Mouse (Mus musculus) brain, embryonic 14.5 days (tissue): ENCODE results near the gene Papss1. TPM values are rescaled to one million over a fixed set of nuclear protein-coding genes. Genes with fewer than 3 reads are reported as not detected.
"Not testable (repeated sequence)": the region's sequence is repeated elsewhere in the genome, so short reads cannot be mapped to it uniquely, and the experiment has no call there.

Experiments
- DNase-seq: peaks from one replicate; pipeline ENCODE4 v3.0.0-alpha.2; 2011; ENCODE audit warnings: low read depth
- CTCF ChIP-seq: fragments of 200-500 bp; IDR thresholded peaks from 2 replicates; pipeline ENCODE4 v1.5.1; 2012; ENCODE audit warnings: inconsistent platforms, mild to moderate bottlenecking, moderate library complexity, borderline replicate concordance; ENCODE audit not compliant: insufficient read depth, insufficient read length; ENCODE audit errors: extremely low read depth
- POLR2A ChIP-seq: fragments of 200-500 bp; IDR thresholded peaks from 2 replicates; pipeline ENCODE4 v1.6.1; 2012; ENCODE audit warnings: mild to moderate bottlenecking, inconsistent platforms, borderline replicate concordance; ENCODE audit not compliant: poor library complexity, insufficient read depth, insufficient read length, severe bottlenecking; ENCODE audit errors: extremely low read depth
- polyA plus RNA-seq: library from polyadenylated mRNA; depleted of rRNA; stranded (reverse); fragments of >200 nt; gene quantifications from 2 replicates; pipeline ENCODE4 v1.2.3, GENCODE M21; 2012; rRNA removed

Gene Papss1
- 95.7 and 98.5 TPM in 2 replicates for polyA plus RNA-seq

- no peak for TF ChIP-seq CTCF
- peak; percentile 83; the same call in 1 of the 2 replicates for TF ChIP-seq POLR2A
- DNase-seq: peak; percentile 100
Measured at GRCm38 (mm10) chr3:131564430-131565256, at the start of gene Papss1. Gene Papss1, plus strand, starts transcription at chr3:131564768.

GRCm38 (mm10) chr3:131516332-131516999 is 48.1 kb upstream of the Papss1 start:
- TF ChIP-seq POLR2A (no peak), CTCF (no peak)
- DNase-seq: no peak

- DNase-seq: peak; percentile 15
- TF ChIP-seq POLR2A (no peak), CTCF (no peak)
Measured at GRCm38 (mm10) chr3:131517756-131518155, 46.8 kb upstream of the Papss1 start.

- DNase-seq: no peak
- TF ChIP-seq CTCF (no peak), POLR2A (no peak)
Measured at GRCm38 (mm10) chr3:131521206-131521605, 43.4 kb upstream of the Papss1 start.

- DNase-seq: no peak
- no peak for TF ChIP-seq POLR2A
- no peak for TF ChIP-seq CTCF
Measured at GRCm38 (mm10) chr3:131522243-131522642, 42.3 kb upstream of the Papss1 start.

GRCm38 (mm10) chr3:131523749-131524148 is 40.8 kb upstream of the Papss1 start:
- TF ChIP-seq CTCF: no peak
- TF ChIP-seq POLR2A: no peak
- peak; percentile 9 for DNase-seq

GRCm38 (mm10) chr3:131524210-131524609 is 40.4 kb upstream of the Papss1 start:
- DNase-seq: no peak

GRCm38 (mm10) chr3:131524779-131525178 is 39.8 kb upstream of the Papss1 start:
- DNase-seq: peak; percentile 57
- TF ChIP-seq CTCF: peak; percentile 69
- TF ChIP-seq POLR2A: no peak

More at GRCm38 (mm10) chr3:131524210-131524609, 40.4 kb upstream of the Papss1 start:
- TF ChIP-seq CTCF: no peak
- TF ChIP-seq POLR2A: no peak

GRCm38 (mm10) chr3:131525229-131525628 is 39.3 kb upstream of the Papss1 start:
- no peak for TF ChIP-seq CTCF
- no peak for TF ChIP-seq POLR2A

GRCm38 (mm10) chr3:131541244-131541942 is 23.2 kb upstream of the Papss1 start:
- DNase-seq: peak; percentile 59
- TF ChIP-seq POLR2A (no peak), CTCF (no peak)

More at GRCm38 (mm10) chr3:131525229-131525628, 39.3 kb upstream of the Papss1 start:
- DNase-seq: no peak

GRCm38 (mm10) chr3:131547562-131547961 is 17.0 kb upstream of the Papss1 start:
- not testable (repeated sequence) for DNase-seq
